Mouse (Mus musculus) heart, adult 2 months (tissue): ENCODE measurements around the gene Dus4l.

Source experiments
- CTCF ChIP-seq: fragments of 200-600 bp; IDR thresholded peaks from 2 replicates; pipeline ENCODE4 v1.8.1; 2022; ENCODE audit warnings: antibody characterized with exemption, mild to moderate bottlenecking, moderate library complexity
- EP300 ChIP-seq: fragments of 200-500 bp; IDR thresholded peaks from 2 replicates; pipeline ENCODE4 v1.6.1; 2011; ENCODE audit warnings: low read depth, low read length, control low read depth; ENCODE audit not compliant: insufficient read depth

DNA sequence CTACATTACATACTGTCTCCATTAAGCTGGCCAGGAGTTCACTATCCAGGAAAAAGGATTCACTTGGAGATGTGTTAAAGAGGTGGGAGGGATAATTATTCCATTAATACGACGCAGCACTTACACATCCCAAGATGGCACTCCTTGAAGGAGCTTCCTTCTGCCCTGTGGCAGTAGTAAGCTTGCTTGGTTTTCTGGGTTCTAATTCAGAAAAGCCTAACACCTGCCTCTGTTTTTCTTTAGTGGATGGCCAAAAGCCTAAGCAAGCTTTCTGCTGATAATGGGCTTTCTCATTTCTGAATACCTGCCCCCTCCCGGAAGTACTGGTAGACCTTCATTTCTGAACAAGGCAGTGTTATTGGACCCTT is 19.4 kb downstream of the Dus4l start:
- TF ChIP-seq CTCF = no peak
- TF ChIP-seq EP300 = no peak
